Mouse (Mus musculus) lung, adult 2 months (tissue): Measurements from ENCODE around the gene Lamp1.

Experiments
- CTCF ChIP-seq: fragments of 200-500 bp; IDR thresholded peaks from 2 replicates; pipeline ENCODE4 v1.5.1; 2011; ENCODE audit warnings: mild to moderate bottlenecking, low read length, control low read depth; ENCODE audit not compliant: insufficient read depth
- POLR2A ChIP-seq: fragments of 200-500 bp; IDR thresholded peaks from 2 replicates; pipeline ENCODE4 v1.6.1; 2011; ENCODE audit warnings: low read depth, mild to moderate bottlenecking, control low read depth, low read length, borderline replicate concordance; ENCODE audit errors: extremely low read depth

DNA sequence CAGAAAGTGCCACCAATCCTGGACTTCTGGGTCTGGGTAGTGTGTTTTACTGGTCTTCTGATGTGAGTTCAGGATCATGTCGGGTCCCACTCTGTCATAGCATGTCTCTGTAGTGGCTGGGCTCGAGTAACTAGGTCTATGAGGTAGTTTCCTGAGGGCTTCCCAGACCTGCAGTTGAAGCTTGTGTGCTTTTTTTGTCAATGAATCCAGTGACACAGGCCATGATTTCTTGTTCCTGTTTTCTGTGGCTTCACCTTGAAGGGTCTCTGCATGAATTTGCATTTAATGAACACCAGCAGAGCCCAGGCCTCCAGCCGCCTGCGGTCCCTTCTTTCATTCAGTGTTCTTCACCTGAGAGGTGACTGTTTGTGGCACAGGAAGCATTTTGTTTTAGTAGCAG lies 45.7 kb upstream of the Lamp1 start:
- TF ChIP-seq CTCF (no peak), POLR2A (no peak)
